Mouse (Mus musculus) limb, embryonic 14.5 days (tissue): Measurements from ENCODE around the gene Trpm3. TPM values are rescaled to one million over a fixed set of nuclear protein-coding genes. Genes with fewer than 3 reads are reported as not detected.

Experiments
- ATAC-seq: fragments of 200-750 bp; cut with Nextera tagmentation; 2 replicates; pipeline ENCODE4 v1.8.0; 2017; ENCODE audit warnings: low read depth, moderate number of reproducible peaks, moderate TSS enrichment; ENCODE audit not compliant: low FRiP score
- DNase-seq: peaks from one replicate; pipeline ENCODE4 v3.0.0-alpha.2; 2015; ENCODE audit warnings: low spot score
- H3K27ac ChIP-seq: fragments of 300-500 bp; sonication (generic); replicated peaks from 2 replicates; pipeline ENCODE4 v1.5.1; 2014; ENCODE audit warnings: low read depth, mild to moderate bottlenecking, low read length, moderate library complexity, mixed read lengths
- H3K27me3 ChIP-seq: fragments of 300-500 bp; sonication (generic); 2 replicates; pipeline ENCODE4 v1.6.1; 2014; ENCODE audit warnings: low read length, mixed read lengths; ENCODE audit not compliant: control insufficient read depth, insufficient read depth
- H3K36me3 ChIP-seq: fragments of 300-500 bp; sonication (generic); 2 replicates; pipeline ENCODE4 v1.6.1; 2014; ENCODE audit warnings: mild to moderate bottlenecking, low read length, moderate library complexity, mixed read lengths; ENCODE audit not compliant: control insufficient read depth, insufficient read depth
- H3K4me1 ChIP-seq: fragments of 300-500 bp; sonication (generic); 2 replicates; pipeline ENCODE4 v1.6.1; 2014; ENCODE audit warnings: antibody characterized with exemption, low read length, mixed read lengths; ENCODE audit not compliant: control insufficient read depth, insufficient read depth
- H3K4me2 ChIP-seq: fragments of 300-500 bp; sonication (generic); replicated peaks from 2 replicates; pipeline ENCODE4 v1.6.1; 2014; ENCODE audit warnings: low read depth, mild to moderate bottlenecking, low read length, moderate library complexity; ENCODE audit not compliant: severe bottlenecking
- H3K4me3 ChIP-seq: fragments of 300-500 bp; sonication (generic); replicated peaks from 2 replicates; pipeline ENCODE4 v1.5.1; 2014; ENCODE audit warnings: low read length
- H3K9ac ChIP-seq: fragments of 300-500 bp; sonication (generic); 2 replicates; pipeline ENCODE4 v1.6.1; 2014; ENCODE audit warnings: mild to moderate bottlenecking, low read depth, low read length, moderate library complexity; ENCODE audit not compliant: severe bottlenecking
- H3K9me3 ChIP-seq: fragments of 300-500 bp; sonication (generic); 2 replicates; pipeline ENCODE4 v1.6.1; 2016; ENCODE audit warnings: low read length; ENCODE audit not compliant: control insufficient read depth
- POLR2A ChIP-seq: fragments of 200-500 bp; IDR thresholded peaks from 2 replicates; pipeline ENCODE4 v1.8.0; 2012; ENCODE audit warnings: inconsistent platforms, mild to moderate bottlenecking, moderate library complexity, borderline replicate concordance; ENCODE audit not compliant: insufficient read depth, insufficient read length; ENCODE audit errors: extremely low read depth
- WGBS: fragments of 180-500 bp; shearing (Covaris S2); extraction: QIAGEN DNeasy Blood & Tissue Kit; methylation state at CpG from one replicate; pipeline ENCODE4 v1.1.7; 2014; 5-methylcytosine and 5-hydroxymethylcytosine counted together
- polyA plus RNA-seq, 2 experiments: library from polyadenylated mRNA; depleted of rRNA in 1 of 2; stranded (reverse) in 1 of 2; unstranded in 1 of 2; fragments of >200 nt; fragmentation: Nextera tagmentation in 1 of 2; extraction: Ambion mirVana in 1 of 2; gene quantifications; 2 replicates each; pipeline versions ENCODE4 v1.2.1 to v1.2.3; 2012 to 2014

Trpm3 gene
- polyA plus RNA-seq, 2 experiments: 3.7 to 4.1 TPM

DNA sequence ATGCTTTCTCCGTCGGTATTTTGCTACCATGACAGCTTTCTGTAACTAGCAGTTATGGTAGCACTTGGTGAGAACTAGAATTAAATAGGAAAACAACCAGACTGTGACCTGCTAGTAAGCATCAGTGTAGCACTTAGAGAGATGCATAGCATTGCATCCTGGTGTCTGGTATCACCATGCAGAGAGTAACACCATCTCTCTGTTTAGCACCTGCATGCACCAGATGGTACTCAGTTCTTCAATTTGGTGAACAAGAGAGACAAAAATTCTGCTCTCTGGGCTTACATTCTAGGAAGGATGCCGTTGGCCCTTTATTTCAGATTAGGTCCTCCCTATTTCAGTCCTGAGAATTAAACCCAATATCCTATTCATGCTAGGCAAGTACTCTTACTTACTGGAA lies 834.4 kb downstream of the Trpm3 start:
- TF ChIP-seq POLR2A: no peak
- Histone ChIP-seq H3K4me2 (no peak overlapping the region), H3K9ac (no peak overlapping the region), H3K27ac (no peak overlapping the region), H3K36me3 (no peaks in the 10 kb centered on the region), H3K27me3 (no peaks in the 10 kb centered on the region), H3K4me1 (no peaks in the 10 kb centered on the region), H3K9me3 (no peaks in the 10 kb centered on the region), H3K4me3 (no peak overlapping the region)
- WGBS: 82% methylated on average over 3 of the region's 3 CpGs
- ATAC-seq (no peak), DNase-seq (no peak)

- no peak overlapping the region for H3K4me3 ChIP-seq
- ATAC-seq (no peak), DNase-seq (no peak)
- H3K27me3 ChIP-seq: no peaks in the 10 kb centered on the region
- no peak for TF ChIP-seq POLR2A
- no peak overlapping the region for H3K27ac ChIP-seq
- H3K4me1 ChIP-seq: no peaks in the 10 kb centered on the region
- no peaks in the 10 kb centered on the region for H3K9me3 ChIP-seq
- H3K4me2 ChIP-seq: no peak overlapping the region
- WGBS: 82% methylated on average over 5 of the region's 5 CpGs
- no peaks in the 10 kb centered on the region for H3K36me3 ChIP-seq
- H3K9ac ChIP-seq: no peak overlapping the region
These were observed 834.9 kb downstream of the Trpm3 start for GRCm38 (mm10) chr19:22973727-22974126.

DNA sequence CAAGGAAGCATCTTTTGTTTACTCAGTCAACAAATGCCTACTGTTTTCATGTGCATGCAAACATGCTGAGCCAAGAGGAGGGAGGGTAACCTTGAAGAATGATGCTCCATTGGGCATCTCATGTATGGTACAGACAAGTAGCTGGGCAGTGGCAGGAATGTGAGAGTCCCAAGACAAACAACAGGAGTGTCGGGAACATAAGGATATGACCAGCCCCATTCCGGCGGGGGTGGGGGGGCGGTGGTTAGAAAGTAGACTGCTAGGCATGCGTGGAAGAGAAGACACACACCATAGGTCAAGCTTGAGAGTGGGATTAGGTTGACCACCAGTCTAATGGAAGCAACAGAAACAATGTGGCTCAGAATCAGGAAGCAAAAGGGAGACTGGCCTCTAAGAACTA lies 837.0 kb downstream of the Trpm3 start:
- Histone ChIP-seq H3K4me3 (no peak overlapping the region), H3K9ac (no peak overlapping the region), H3K9me3 (no peaks in the 10 kb centered on the region), H3K4me1 (no peaks in the 10 kb centered on the region), H3K4me2 (no peak overlapping the region), H3K27me3 (no peaks in the 10 kb centered on the region), H3K27ac (no peak overlapping the region), H3K36me3 (no peaks in the 10 kb centered on the region)
- 96% methylated on average over 5 of the region's 5 CpGs for WGBS
- TF ChIP-seq POLR2A: no peak
- DNase-seq (no peak), ATAC-seq (no peak)

DNA sequence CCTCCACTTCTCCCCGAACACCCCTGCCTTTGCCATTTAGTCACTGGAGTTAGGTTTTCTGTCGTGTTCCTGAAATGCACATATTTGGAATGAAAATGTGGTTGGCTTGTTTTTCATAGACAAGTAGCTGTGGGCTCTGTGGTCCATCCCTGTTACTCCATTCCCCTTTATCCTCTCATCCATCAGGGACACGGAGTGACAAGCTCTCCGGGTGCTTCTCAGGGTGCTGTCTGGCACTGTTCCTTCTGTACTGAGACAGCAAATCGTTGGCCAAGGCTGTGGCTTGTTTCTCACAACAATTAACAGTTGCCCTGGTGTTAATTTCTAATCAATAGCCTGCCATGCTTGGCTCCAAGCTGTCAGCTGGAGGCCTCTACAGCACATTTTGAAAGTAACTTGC lies 838.7 kb downstream of the Trpm3 start:
- TF ChIP-seq POLR2A: no peak
- no peak overlapping the region for H3K4me2 ChIP-seq
- DNase-seq (no peak), ATAC-seq (no peak)
- no peak overlapping the region for H3K9ac ChIP-seq
- no peaks in the 10 kb centered on the region for H3K9me3 ChIP-seq
- no peaks in the 10 kb centered on the region for H3K4me1 ChIP-seq
- H3K36me3 ChIP-seq: no peaks in the 10 kb centered on the region
- no peak overlapping the region for H3K27ac ChIP-seq
- no peaks in the 10 kb centered on the region for H3K27me3 ChIP-seq
- WGBS: 77% methylated on average over 5 of the region's 5 CpGs
- no peak overlapping the region for H3K4me3 ChIP-seq

DNA sequence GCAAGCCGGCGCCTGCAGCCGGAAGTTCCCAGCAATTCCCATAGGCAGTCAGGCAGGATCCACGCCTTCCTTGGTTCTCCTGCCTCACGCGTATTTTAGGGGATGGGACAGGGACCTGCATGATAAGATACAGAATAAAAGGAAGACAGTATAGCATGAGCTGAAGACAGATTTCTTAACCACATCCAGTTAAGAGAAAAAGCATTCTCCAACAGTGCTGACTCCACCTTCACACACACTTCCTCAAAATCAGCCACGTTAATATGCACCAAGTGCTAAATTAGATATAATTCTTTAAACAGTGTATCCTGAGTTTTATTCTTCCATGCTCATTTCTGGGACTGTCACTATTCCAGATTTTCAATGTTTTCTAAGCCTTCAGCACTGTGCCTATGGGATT lies 839.9 kb downstream of the Trpm3 start:
- H3K36me3 ChIP-seq: no peaks in the 10 kb centered on the region
- H3K4me2 ChIP-seq: no peak overlapping the region
- no peaks in the 10 kb centered on the region for H3K4me1 ChIP-seq
- H3K27me3 ChIP-seq: no peaks in the 10 kb centered on the region
- no peaks in the 10 kb centered on the region for H3K9me3 ChIP-seq
- no peak overlapping the region for H3K27ac ChIP-seq
- no peak overlapping the region for H3K4me3 ChIP-seq
- 94% methylated on average over 7 of the region's 7 CpGs for WGBS
- ATAC-seq (no peak), DNase-seq (no peak)
- TF ChIP-seq POLR2A: no peak
- H3K9ac ChIP-seq: no peak overlapping the region

- no peak overlapping the region for H3K4me2 ChIP-seq
- no peak overlapping the region for H3K9ac ChIP-seq
- no peak overlapping the region for H3K27ac ChIP-seq
- H3K27me3 ChIP-seq: no peaks in the 10 kb centered on the region
- peaks cover 4% of the 10 kb centered on the region for H3K4me1 ChIP-seq
- H3K4me3 ChIP-seq: no peak overlapping the region
- ATAC-seq (no peak), DNase-seq (no peak)
- WGBS: 57% methylated on average over 1 of the region's 1 CpGs
- no peak for TF ChIP-seq POLR2A
- no peaks in the 10 kb centered on the region for H3K36me3 ChIP-seq
- no peaks in the 10 kb centered on the region for H3K9me3 ChIP-seq
These were observed 840.3 kb downstream of the Trpm3 start for GRCm38 (mm10) chr19:22979191-22979590.
